In genomic region chr17:71019309-71019655, GRCm38 (mm10) we compare ENCODE assay signal across 11 mouse cellular contexts. TPM values are rescaled to one million over a fixed set of nuclear protein-coding genes. Genes with fewer than 3 reads are reported as not detected.
DNase-seq lines count a peak whose midpoint lies in the region.
"Had no signal": no experiment of that assay in that cellular context is flagged by ENCODE, and none has a peak within 500 bp of the region (broad histone marks: within the 10 kb centered on the region; RNA-seq: fewer than 3 reads in every experiment).

No protein-coding gene starts in this region.

- 22% methylated on average over 6 of the region's 6 CpGs for WGBS in heart, embryonic 10.5 days
- WGBS in limb, embryonic 10.5 days: 23% methylated on average over 6 of the region's 6 CpGs

- H3K27me3 ChIP-seq in heart, embryonic 10.5 days (ENCODE audit: insufficient read depth, poor library complexity, severe bottlenecking): no peaks in the 10 kb centered on the region
- H3K27me3 ChIP-seq in limb, embryonic 10.5 days (ENCODE audit: low read depth, poor library complexity, severe bottlenecking): no peaks in the 10 kb centered on the region

- no peak overlapping the region for H3K27ac ChIP-seq in brown adipose tissue, adult 24 weeks (replicated peaks; ENCODE audit: low read depth, low read length)
- H3K27ac ChIP-seq in heart, embryonic 10.5 days: peak overlapping the region; percentile 89
- H3K27ac ChIP-seq in limb, embryonic 10.5 days: peak overlapping the region; percentile 74

- H3K36me3 ChIP-seq in heart, embryonic 10.5 days: peaks cover 19% of the 10 kb centered on the region
- H3K36me3 ChIP-seq in limb, embryonic 10.5 days: no peaks in the 10 kb centered on the region

- H3K9me3 ChIP-seq in heart, embryonic 10.5 days: no peaks in the 10 kb centered on the region
- H3K9me3 ChIP-seq in limb, embryonic 10.5 days (replicated peaks): no peaks in the 10 kb centered on the region

- peak overlapping the region; percentile 23; the same call in 1 of the 2 replicates for H3K4me3 ChIP-seq in brown adipose tissue, adult 24 weeks (ENCODE audit: insufficient read depth, low read depth, low read length)
- peak overlapping the region; percentile 57 for H3K4me3 ChIP-seq in heart, embryonic 10.5 days
- H3K4me3 ChIP-seq in limb, embryonic 10.5 days: peak overlapping the region; percentile 19

- H3K4me1 ChIP-seq in brown adipose tissue, adult 24 weeks (ENCODE audit: control insufficient read depth, insufficient read depth, insufficient read length, low read length): no peaks in the 10 kb centered on the region
- peaks cover 57% of the 10 kb centered on the region for H3K4me1 ChIP-seq in heart, embryonic 10.5 days
- peaks cover 22% of the 10 kb centered on the region for H3K4me1 ChIP-seq in limb, embryonic 10.5 days

- peak; percentile 65 to 72 for DNase-seq in heart, adult 18-20 months
- no peak for DNase-seq in heart, adult 8-10 months (ENCODE audit: low spot score)
- peak; percentile 89 for DNase-seq in heart, embryonic 10.5 days (ENCODE audit: low spot score)
- DNase-seq in limb, embryonic 10.5 days (ENCODE audit: low spot score): no peak
- DNase-seq in thymus, postnatal 10 days (ENCODE audit: low spot score in 2 of 2): no peak
- no peak for DNase-seq in spleen, postnatal 10 days (ENCODE audit: low spot score in 2 of 2)
- no peak for DNase-seq in adrenal gland, postnatal 36 days
- DNase-seq: adrenal gland, postnatal 14 days; cerebellum, adult 18-20 months; lung, postnatal 14 days had no signal

RNA-seq across cellular contexts. Expression of gene Myl12a, which starts 16.6 kb away (rescaled TPM):
- total RNA-seq in heart, adult 18-20 months (2021): 1,000 to 10,000 TPM in 1 of 2 experiments, 100 to 1,000 TPM in 1; 965 to 1,012 TPM
- total RNA-seq in heart, adult 8-10 months (2022): 1,000 to 10,000 TPM in 3 of 4 experiments, 100 to 1,000 TPM in 1; 878 to 1,206 (median 1,167) TPM
- 287 and 322 TPM in 2 replicates for polyA plus RNA-seq in brown adipose tissue, adult 24 weeks (2012; ENCODE audit: insufficient read depth, insufficient read length, missing spikeins)
- polyA plus RNA-seq in heart, embryonic 10.5 days (2016; fragmentation: Nextera tagmentation; extraction: Ambion mirVana): 742 and 776 TPM in 2 replicates
- 478 and 483 TPM in 2 replicates for polyA plus RNA-seq in limb, embryonic 10.5 days (2016; fragmentation: Nextera tagmentation; extraction: Ambion mirVana)
- 100 to 1,000 TPM; 295 to 326 TPM for total RNA-seq in adrenal gland, postnatal 36 days (2021)

RNA-seq across cellular contexts. Expression of gene Myom1, which starts 16.8 kb away (rescaled TPM):
- total RNA-seq in heart, adult 18-20 months (2021): 1,000 to 10,000 TPM in 1 of 2 experiments, 100 to 1,000 TPM in 1; 977 to 1,053 TPM
- 1,000 to 10,000 TPM; 1,005 to 1,153 (median 1,086) TPM for total RNA-seq in heart, adult 8-10 months (2022)
- 10.1 and 21.6 TPM in 2 replicates for polyA plus RNA-seq in brown adipose tissue, adult 24 weeks (2012; ENCODE audit: insufficient read depth, insufficient read length, missing spikeins)
- polyA plus RNA-seq in heart, embryonic 10.5 days (2016; fragmentation: Nextera tagmentation; extraction: Ambion mirVana): 109 and 198 TPM in 2 replicates
- 2.5 and 4.2 TPM in 2 replicates for polyA plus RNA-seq in limb, embryonic 10.5 days (2016; fragmentation: Nextera tagmentation; extraction: Ambion mirVana)
- 1 to 10 TPM; 2.0 to 4.2 TPM for total RNA-seq in adrenal gland, postnatal 36 days (2021)

Comparison
In these comparisons a context has a peak if more than half of its experiments do, and no peak if none do; other contexts are left out.
1. DNase-seq: peak in heart, adult 18-20 months (2 of 2) and heart, embryonic 10.5 days (single experiment); none in heart, adult 8-10 months (single experiment), limb, embryonic 10.5 days (single experiment), thymus, postnatal 10 days (0 of 2), spleen, postnatal 10 days (0 of 2) and adrenal gland, postnatal 36 days (0 of 2).
2. RNA of gene Myom1, which starts 16.8 kb away (total RNA-seq): 1,005 to 1,153 TPM in heart, adult 8-10 months and 977 to 1,053 TPM in heart, adult 18-20 months; 2.0 to 4.2 TPM in adrenal gland, postnatal 36 days; every median in the first group is over 100 times any median in the second.
3. Peak in every context shown above with its lines, with median percentiles within 50 percentile points of each other: H3K4me3 ChIP-seq.